Mouse (Mus musculus): ENCODE measurements around the gene Plcb4. TPM values are rescaled to one million over a fixed set of nuclear protein-coding genes. Genes with fewer than 3 reads are reported as not detected.

The Plcb4 gene
- total RNA-seq, 2 experiments from 2014 or later, result 22.5 to 33.7 TPM

- DNase-seq (ENCODE audit: low spot score in 2 of 2), result no peak
Observed at GRCm38 (mm10) chr2:135802878-135803450, 144.2 kb downstream of the Plcb4 start.

- no peak for DNase-seq (ENCODE audit: low spot score in 2 of 2)
Observed at GRCm38 (mm10) chr2:135805748-135806685, 147.2 kb downstream of the Plcb4 start.

GRCm38 (mm10) chr2:135808342-135808741, 149.5 kb downstream of the Plcb4 start:
- DNase-seq (ENCODE audit: low spot score in 2 of 2), result no peak

- no peak for DNase-seq (ENCODE audit: low spot score in 2 of 2)
Observed at GRCm38 (mm10) chr2:135810841-135811240, 152.0 kb downstream of the Plcb4 start.

GRCm38 (mm10) chr2:135811453-135812101, 152.8 kb downstream of the Plcb4 start:
- DNase-seq (ENCODE audit: low spot score in 2 of 2), result no peak

- DNase-seq (ENCODE audit: low spot score in 2 of 2), result no peak
Observed at GRCm38 (mm10) chr2:135812701-135813246, 154.0 kb downstream of the Plcb4 start.

GRCm38 (mm10) chr2:135820691-135821090, 161.9 kb downstream of the Plcb4 start:
- no peak for DNase-seq (ENCODE audit: low spot score in 2 of 2)

GRCm38 (mm10) chr2:135823690-135824089, 164.9 kb downstream of the Plcb4 start:
- DNase-seq (ENCODE audit: low spot score in 2 of 2), result no peak

- DNase-seq (ENCODE audit: low spot score in 2 of 2), result no peak
Observed at GRCm38 (mm10) chr2:135824757-135825156, 165.9 kb downstream of the Plcb4 start.

GRCm38 (mm10) chr2:135825645-135826044, 166.8 kb downstream of the Plcb4 start:
- no peak for DNase-seq (ENCODE audit: low spot score in 2 of 2)

GRCm38 (mm10) chr2:135826616-135827360, 168.0 kb downstream of the Plcb4 start:
- DNase-seq (ENCODE audit: low spot score in 2 of 2), result no peak

- DNase-seq (ENCODE audit: low spot score in 2 of 2), result no peak
Observed at GRCm38 (mm10) chr2:135828446-135828845, 169.6 kb downstream of the Plcb4 start.

GRCm38 (mm10) chr2:135833743-135834142, 174.9 kb downstream of the Plcb4 start:
- no peak for DNase-seq (ENCODE audit: low spot score in 2 of 2)

GRCm38 (mm10) chr2:135834435-135834834, 175.6 kb downstream of the Plcb4 start:
- DNase-seq (ENCODE audit: low spot score in 2 of 2), result no peak

- DNase-seq (ENCODE audit: low spot score in 2 of 2), result no peak
Observed at GRCm38 (mm10) chr2:135835911-135836310, 177.1 kb downstream of the Plcb4 start.

- DNase-seq (ENCODE audit: low spot score in 2 of 2), result peak in 1 of 2 experiments; percentile 28
Observed at GRCm38 (mm10) chr2:135836426-135836825, 177.6 kb downstream of the Plcb4 start.

- DNase-seq (ENCODE audit: low spot score in 2 of 2), result no peak
Observed at GRCm38 (mm10) chr2:135837730-135838129, 178.9 kb downstream of the Plcb4 start.

- no peak for DNase-seq (ENCODE audit: low spot score in 2 of 2)
Observed at GRCm38 (mm10) chr2:135838135-135838534, 179.3 kb downstream of the Plcb4 start.

GRCm38 (mm10) chr2:135838651-135839286, 180.0 kb downstream of the Plcb4 start:
- DNase-seq (ENCODE audit: low spot score in 2 of 2), result peak in 1 of 2 experiments; percentile 72

GRCm38 (mm10) chr2:135843721-135844120, 184.9 kb downstream of the Plcb4 start:
- no peak for DNase-seq (ENCODE audit: low spot score in 2 of 2)
